Mouse (Mus musculus) lung, embryonic 14.5 days (tissue): ENCODE measurements around the gene Hoxa6. TPM values are rescaled to one million over a fixed set of nuclear protein-coding genes. Genes with fewer than 3 reads are reported as not detected.
A peak's percentile ranks its signal among the peaks of the same experiment; 100 is the strongest.

Source experiments
- ATAC-seq: fragments of 200-750 bp; cut with Nextera tagmentation; 2 replicates; pipeline ENCODE4 v1.8.0; 2017; ENCODE audit warnings: mild to moderate bottlenecking, moderate TSS enrichment, moderate library complexity; ENCODE audit not compliant: insufficient read depth
- DNase-seq: peaks from one replicate; pipeline ENCODE4 v3.0.0-alpha.2; 2015
- H3K27ac ChIP-seq: fragments of 300-500 bp; sonication (generic); 2 replicates; pipeline ENCODE4 v1.5.1; 2014; ENCODE audit warnings: low read depth, mild to moderate bottlenecking, moderate library complexity
- H3K27me3 ChIP-seq: fragments of 300-500 bp; sonication (generic); 2 replicates; pipeline ENCODE4 v1.6.1; 2014; ENCODE audit warnings: low read length, control low read depth; ENCODE audit not compliant: insufficient read depth
- H3K36me3 ChIP-seq: fragments of 300-500 bp; sonication (generic); 2 replicates; pipeline ENCODE4 v1.6.1; 2014; ENCODE audit warnings: control low read depth; ENCODE audit not compliant: insufficient read depth
- H3K4me1 ChIP-seq: fragments of 300-500 bp; sonication (generic); 2 replicates; pipeline ENCODE4 v1.6.1; 2014; ENCODE audit warnings: antibody characterized with exemption, control low read depth; ENCODE audit not compliant: insufficient read depth
- H3K4me2 ChIP-seq: fragments of 300-500 bp; sonication (generic); 2 replicates; pipeline ENCODE4 v1.6.1; 2014; ENCODE audit warnings: mild to moderate bottlenecking
- H3K4me3 ChIP-seq: fragments of 300-500 bp; sonication (generic); 2 replicates; pipeline ENCODE4 v1.5.1; 2014; ENCODE audit warnings: low read depth, low read length
- H3K9ac ChIP-seq: fragments of 300-500 bp; sonication (generic); 2 replicates; pipeline ENCODE4 v1.6.1; 2014
- H3K9me3 ChIP-seq: fragments of 300-500 bp; sonication (generic); 2 replicates; pipeline ENCODE4 v1.6.1; 2016; ENCODE audit warnings: low read depth, low read length, control low read depth
- CTCF ChIP-seq: IDR thresholded peaks from 2 replicates; pipeline ENCODE4 v1.5.1; 2016; ENCODE audit warnings: antibody characterized with exemption, low read depth
- WGBS: fragments of 180-500 bp; shearing (Covaris S2); extraction: QIAGEN DNeasy Blood & Tissue Kit; methylation state at CpG from one replicate; pipeline ENCODE4 v1.1.7; 2014; 5-methylcytosine and 5-hydroxymethylcytosine counted together
- polyA plus RNA-seq: library from polyadenylated mRNA; unstranded; fragments of >200 nt; fragmentation: Nextera tagmentation; extraction: Ambion mirVana; gene quantifications from 2 replicates; pipeline ENCODE4 v1.2.1, GENCODE M21; 2014

Hoxa6 gene
- polyA plus RNA-seq, 1 experiment from 2014 or later: 5.1 TPM

GRCm38 (mm10) chr6:52205221-52205620, 3.3 kb downstream of the Hoxa6 start:
- H3K27ac ChIP-seq: peak overlapping the region; percentile 83
- TF ChIP-seq CTCF: no peak
- peak overlapping the region; percentile 87 for H3K4me2 ChIP-seq
- peak overlapping the region; percentile 100 for H3K9ac ChIP-seq
- H3K9me3 ChIP-seq: no peaks in the 10 kb centered on the region
- H3K27me3 ChIP-seq: peaks cover 83% of the 10 kb centered on the region
- 16% methylated on average over 14 of the region's 14 CpGs for WGBS
- H3K4me3 ChIP-seq: peak overlapping the region; percentile 90
- peaks cover 24% of the 10 kb centered on the region for H3K36me3 ChIP-seq
- peaks cover 3% of the 10 kb centered on the region; the same call in 1 of the 2 replicates for H3K4me1 ChIP-seq
- ATAC-seq (no peak), DNase-seq (no peak)

DNA sequence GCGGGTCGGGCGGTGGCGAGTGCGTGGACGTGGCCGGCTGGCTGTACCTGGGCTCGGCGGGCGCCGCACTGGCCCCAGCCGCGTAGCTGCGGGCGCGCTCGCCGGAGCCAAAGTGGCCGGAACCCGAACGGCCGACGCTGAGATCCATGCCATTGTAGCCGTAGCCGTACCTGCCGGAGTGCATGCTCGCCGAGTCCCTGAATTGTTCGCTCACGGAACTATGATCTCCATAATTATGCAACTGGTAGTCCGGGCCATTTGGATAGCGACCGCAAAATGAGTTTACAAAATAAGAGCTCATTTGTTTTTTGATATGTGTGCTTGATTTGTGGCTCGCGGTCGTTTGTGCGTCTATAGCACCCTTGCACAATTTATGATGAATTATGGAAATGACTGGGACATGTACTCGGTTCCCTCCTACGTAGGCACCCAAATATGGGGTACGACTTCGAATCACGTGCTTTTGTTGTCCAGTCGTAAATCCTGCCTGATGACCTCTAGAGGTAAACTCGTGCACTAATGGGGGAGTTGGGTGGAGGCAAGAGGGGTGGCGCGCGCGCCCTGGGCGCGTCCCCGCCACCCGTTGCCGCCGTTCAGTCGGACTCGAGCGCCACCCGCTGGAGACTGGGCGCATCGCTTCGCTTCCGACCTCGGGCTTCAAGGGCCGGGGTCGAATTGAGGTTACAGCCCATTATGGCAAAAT, 4.3 kb downstream of the Hoxa6 start, which contains the start of gene Hoxa5:
Gene Hoxa5 (minus strand): TSS at position 538 of the 703 bp plus-strand sequence.
- peak within 1 kb of the TSS; percentile 87 for H3K4me2 ChIP-seq
- ATAC-seq: peak; percentile 88

DNA sequence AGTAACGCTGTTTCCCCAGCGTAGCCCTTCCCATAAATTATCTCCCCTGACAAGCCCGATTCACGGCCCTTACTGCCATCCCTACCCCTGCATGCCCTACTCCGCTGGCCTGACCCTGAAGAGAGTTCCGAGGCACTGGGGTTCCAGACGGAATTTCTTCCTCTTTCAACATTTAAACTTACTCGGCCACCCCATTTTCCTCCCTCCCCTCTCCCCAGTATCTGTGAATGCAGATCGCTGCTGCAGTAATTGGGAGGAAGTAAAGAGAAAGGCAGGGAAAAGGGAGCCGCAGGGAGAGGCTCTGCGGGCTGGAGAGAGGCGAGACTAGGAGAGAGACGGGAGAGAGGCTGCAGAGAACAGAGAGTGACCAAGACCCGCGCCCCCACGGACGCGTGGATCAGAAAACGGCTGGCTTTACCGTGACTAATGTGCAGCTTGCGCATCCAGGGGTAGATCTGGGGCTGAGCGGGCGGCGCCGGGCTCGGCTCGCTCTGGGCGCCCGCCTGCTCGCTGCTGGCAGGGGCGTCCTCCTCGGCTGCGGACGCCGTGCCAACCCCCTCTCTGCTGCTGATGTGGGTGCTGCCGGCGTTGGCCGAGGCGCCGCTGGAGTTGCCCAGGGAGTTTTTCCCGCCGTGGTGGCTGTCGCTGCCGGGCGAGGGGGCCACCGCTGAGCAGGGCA, 5.0 kb downstream of the Hoxa6 start:
- peaks cover 24% of the 10 kb centered on the region for H3K36me3 ChIP-seq
- DNase-seq (peak; percentile 40), ATAC-seq (no peak)
- under 1% methylated on average over 45 of the region's 46 CpGs for WGBS
- H3K4me3 ChIP-seq: peak overlapping the region; percentile 90
- H3K4me1 ChIP-seq: no peaks in the 10 kb centered on the region; the same call in 1 of the 2 replicates
- H3K27ac ChIP-seq: peak overlapping the region; percentile 97
- H3K27me3 ChIP-seq: peaks cover 77% of the 10 kb centered on the region
- peak overlapping the region; percentile 87 for H3K4me2 ChIP-seq
- peak overlapping the region; percentile 100 for H3K9ac ChIP-seq
- H3K9me3 ChIP-seq: no peaks in the 10 kb centered on the region
- TF ChIP-seq CTCF: no peak

More for the DNA sequence above, 4.3 kb downstream of the Hoxa6 start, which contains the start of gene Hoxa5:
- Histone ChIP-seq H3K9me3 (no peaks in the 10 kb centered on the region), H3K9ac (peak within 1 kb of the TSS; percentile 100), H3K27me3 (peaks cover 79% of the 10 kb centered on the region), H3K27ac (peak within 1 kb of the TSS; percentile 97), H3K4me1 (peaks cover 3% of the 10 kb centered on the region; the same call in 1 of the 2 replicates), H3K4me3 (peak within 1 kb of the TSS; percentile 90), H3K36me3 (peaks cover 24% of the 10 kb centered on the region)
- peak; percentile 78 for TF ChIP-seq CTCF
- under 1% methylated on average over 65 of the region's 65 CpGs for WGBS
- DNase-seq: peak; percentile 98

DNA sequence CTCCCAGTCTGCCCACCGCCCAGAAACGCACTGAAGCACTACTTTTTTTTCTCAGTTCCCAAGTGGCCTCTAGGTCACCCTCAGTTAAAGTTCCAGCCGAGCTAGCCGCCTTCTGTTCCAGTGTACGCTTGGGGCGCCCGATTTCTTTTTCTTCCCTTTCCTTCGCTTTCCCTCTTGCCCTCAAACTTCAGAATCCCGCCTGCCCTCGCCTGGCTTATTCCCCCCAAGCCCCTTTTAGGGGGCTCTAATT, 5.5 kb downstream of the Hoxa6 start:
- H3K27me3 ChIP-seq: peaks cover 74% of the 10 kb centered on the region
- no peaks in the 10 kb centered on the region for H3K9me3 ChIP-seq
- peak overlapping the region; percentile 97 for H3K27ac ChIP-seq
- H3K4me1 ChIP-seq: no peaks in the 10 kb centered on the region; the same call in 1 of the 2 replicates
- TF ChIP-seq CTCF: no peak
- H3K4me2 ChIP-seq: peak overlapping the region; percentile 87
- ATAC-seq: no peak
- peak overlapping the region; percentile 90 for H3K4me3 ChIP-seq
- H3K36me3 ChIP-seq: peaks cover 24% of the 10 kb centered on the region
- peak overlapping the region; percentile 100 for H3K9ac ChIP-seq
- WGBS: under 1% methylated on average over 10 of the region's 10 CpGs
- peak; percentile 41 for DNase-seq

DNA sequence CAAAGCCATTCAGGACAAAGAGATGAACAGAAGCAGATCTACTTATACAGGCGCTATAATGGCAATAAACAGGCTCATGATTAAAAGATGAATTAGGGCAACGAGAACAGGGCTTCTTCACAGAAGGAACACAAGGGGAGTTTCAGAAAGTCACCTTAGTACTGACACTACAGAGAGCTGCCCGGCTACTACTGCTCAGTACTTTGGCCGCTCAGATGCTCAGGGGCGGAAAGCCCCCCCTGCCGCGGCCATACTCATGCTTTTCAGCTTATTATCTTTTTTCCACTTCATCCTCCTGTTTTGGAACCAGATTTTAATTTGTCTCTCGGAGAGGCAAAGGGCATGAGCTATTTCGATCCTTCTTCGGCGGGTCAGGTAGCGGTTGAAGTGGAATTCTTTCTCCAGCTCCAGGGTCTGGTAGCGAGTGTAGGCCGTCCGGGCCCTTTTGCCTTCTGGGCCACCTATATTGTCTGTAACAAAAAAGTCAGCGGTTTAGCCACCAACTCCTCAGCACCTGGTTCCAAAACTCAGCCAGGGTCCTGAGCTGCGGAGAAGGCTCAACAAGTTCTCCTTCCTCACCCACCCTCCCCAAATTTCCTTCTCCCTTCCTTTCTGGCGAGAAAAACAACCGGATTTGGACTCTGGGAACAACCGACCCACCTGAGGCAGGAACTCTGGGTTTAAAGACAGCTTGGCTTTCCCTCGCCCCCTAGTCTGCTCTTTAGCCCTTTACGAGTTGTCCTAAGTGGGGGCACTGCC, 6.0 kb downstream of the Hoxa6 start:
- Histone ChIP-seq H3K9ac (peak overlapping the region; percentile 100), H3K4me1 (no peaks in the 10 kb centered on the region; the same call in 1 of the 2 replicates), H3K27ac (peak overlapping the region; percentile 97), H3K4me3 (peak overlapping the region; percentile 90), H3K4me2 (peak overlapping the region; percentile 87), H3K36me3 (peaks cover 24% of the 10 kb centered on the region), H3K27me3 (peaks cover 73% of the 10 kb centered on the region), H3K9me3 (no peaks in the 10 kb centered on the region)
- WGBS: 8% methylated on average over 22 of the region's 22 CpGs
- peak; percentile 53 for DNase-seq
- no peak for ATAC-seq
- TF ChIP-seq CTCF: no peak

DNA sequence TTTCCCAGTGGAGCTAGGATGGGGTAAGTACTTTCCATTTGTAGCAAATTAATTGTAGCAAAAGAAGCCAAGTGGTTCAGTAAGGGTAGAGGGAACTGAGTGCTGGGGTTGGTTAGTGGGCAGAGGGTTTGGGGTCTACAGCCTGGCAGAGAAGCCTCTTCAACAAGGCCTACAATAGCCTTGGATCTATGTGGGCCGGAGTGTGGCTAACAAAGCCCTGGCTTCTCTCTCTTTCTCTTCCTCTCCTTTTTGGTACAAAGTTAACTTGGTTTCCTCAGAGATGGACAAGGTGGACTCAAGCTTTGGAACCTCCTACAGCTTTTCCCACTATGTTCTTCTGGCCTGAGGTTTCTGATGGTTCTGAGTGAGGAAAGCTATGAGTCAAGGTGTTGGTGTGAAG, 7.3 kb downstream of the Hoxa6 start:
- Histone ChIP-seq H3K27me3 (peaks cover 65% of the 10 kb centered on the region), H3K27ac (peak overlapping the region; percentile 97), H3K9me3 (no peaks in the 10 kb centered on the region), H3K4me3 (peak overlapping the region; percentile 90), H3K36me3 (peaks cover 24% of the 10 kb centered on the region), H3K4me2 (peak overlapping the region; percentile 87), H3K9ac (peak overlapping the region; percentile 100), H3K4me1 (peaks cover 2% of the 10 kb centered on the region; the same call in 1 of the 2 replicates)
- DNase-seq (peak; percentile 49), ATAC-seq (no peak)
- no peak for TF ChIP-seq CTCF
- WGBS: 18% methylated on average over 1 of the region's 1 CpGs
